Mouse (Mus musculus): Measurements from ENCODE around the gene Ankle1. TPM values are rescaled to one million over a fixed set of nuclear protein-coding genes. Genes with fewer than 3 reads are reported as not detected.
A peak's percentile ranks its signal among the peaks of the same experiment; 100 is the strongest.

Ankle1 gene
- polyA plus RNA-seq, 1 experiment from 2014 or later, result 11.0 TPM

DNA sequence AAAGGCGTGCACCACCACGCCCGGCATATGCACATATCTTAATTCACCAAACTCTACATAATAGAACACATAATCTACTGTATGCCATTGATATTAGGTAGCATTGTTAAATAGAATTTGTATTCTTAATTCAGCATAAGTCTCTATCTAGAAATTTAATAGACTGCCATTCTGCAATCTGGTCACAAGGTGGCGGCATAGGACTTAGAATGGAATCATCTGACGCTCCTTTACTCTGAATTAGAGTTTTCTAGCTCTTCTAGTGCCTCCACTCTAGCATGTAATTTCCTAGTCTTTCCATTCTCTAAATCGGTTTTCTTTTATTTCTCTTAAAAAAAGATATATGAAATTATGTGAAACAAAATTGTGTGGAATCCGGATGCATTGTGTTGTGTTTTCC lies 35.6 kb downstream of the Ankle1 start:
- 1% methylated on average over 7 of the region's 7 CpGs for WGBS
- Histone ChIP-seq H3K36me3 (no peaks in the 10 kb centered on the region), H3K9me3 (no peaks in the 10 kb centered on the region), H3K9ac (no peak overlapping the region), H3K4me1 (replicated peaks) (no peaks in the 10 kb centered on the region; the same call in 1 of the 2 replicates), H3K27me3 (peaks cover 5% of the 10 kb centered on the region; the same call in 1 of the 2 replicates), H3K27ac (replicated peaks) (no peak overlapping the region), H3K4me3 (no peak overlapping the region), H3K4me2 (no peak overlapping the region)
- peak; percentile 38; the same call in 1 of the 2 replicates for ATAC-seq (ENCODE audit: low FRiP score, low read depth)

DNA sequence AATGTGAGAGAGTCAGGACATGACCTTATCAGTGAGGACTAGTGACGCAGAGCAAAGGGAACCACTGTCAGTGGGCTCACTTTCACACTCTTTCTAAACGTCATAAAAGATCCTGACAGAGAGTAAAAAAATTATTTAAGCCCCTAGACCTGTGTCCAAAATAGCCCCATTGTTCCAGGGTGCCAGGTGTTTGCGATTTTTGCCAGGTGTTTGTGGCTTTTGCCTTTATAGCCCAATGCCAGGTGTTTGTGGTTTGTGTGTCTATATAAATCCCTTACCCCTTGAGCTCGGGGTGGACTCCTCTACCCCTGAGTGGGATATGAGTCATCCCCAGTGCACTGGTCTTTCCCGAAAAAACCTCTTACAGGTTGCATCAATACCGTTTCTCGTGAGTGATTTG lies 39.3 kb downstream of the Ankle1 start:
- no peaks in the 10 kb centered on the region for H3K36me3 ChIP-seq
- ATAC-seq (ENCODE audit: low FRiP score, low read depth), result no peak
- H3K4me2 ChIP-seq, result no peak overlapping the region
- H3K9ac ChIP-seq, result no peak overlapping the region
- H3K4me3 ChIP-seq, result no peak overlapping the region
- 0 out of 2 replicates have a peak, but pooled peaks cover 2% of the 10 kb centered on the region for H3K27me3 ChIP-seq
- no peaks in the 10 kb centered on the region; the same call in 1 of the 2 replicates for H3K4me1 ChIP-seq (replicated peaks)
- H3K27ac ChIP-seq (replicated peaks), result no peak overlapping the region
- WGBS, result 92% methylated on average over 7 of the region's 7 CpGs
- H3K9me3 ChIP-seq, result no peaks in the 10 kb centered on the region

DNA sequence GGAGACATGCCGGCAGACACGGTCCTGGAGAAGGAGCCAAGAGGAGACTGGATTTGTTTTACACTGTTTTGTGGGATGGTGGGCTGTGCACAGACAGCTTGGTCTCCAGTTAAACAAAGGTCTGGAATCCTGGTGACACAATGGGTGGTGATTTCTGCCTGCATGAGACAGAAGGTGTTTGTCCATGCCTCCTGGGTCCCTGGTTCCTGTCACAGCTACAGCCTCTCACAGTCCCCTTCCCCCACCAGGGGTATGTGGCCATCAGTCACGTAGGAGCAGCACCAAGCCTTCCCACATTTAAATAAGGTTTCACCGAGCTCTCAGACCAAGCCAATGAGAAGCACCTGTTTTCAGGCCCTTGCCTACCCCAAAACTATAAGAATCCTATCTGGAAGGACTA lies 45.5 kb downstream of the Ankle1 start:
- peaks cover 2% of the 10 kb centered on the region; the same call in 1 of the 2 replicates for H3K36me3 ChIP-seq
- no peaks in the 10 kb centered on the region for H3K27me3 ChIP-seq
- WGBS, result 63% methylated on average over 4 of the region's 4 CpGs
- no peaks in the 10 kb centered on the region for H3K4me1 ChIP-seq (replicated peaks)
- H3K4me2 ChIP-seq, result no peak overlapping the region
- H3K27ac ChIP-seq (replicated peaks), result no peak overlapping the region
- no peaks in the 10 kb centered on the region for H3K9me3 ChIP-seq
- ATAC-seq (ENCODE audit: low FRiP score, low read depth), result no peak
- no peak overlapping the region for H3K9ac ChIP-seq
- no peak overlapping the region for H3K4me3 ChIP-seq

DNA sequence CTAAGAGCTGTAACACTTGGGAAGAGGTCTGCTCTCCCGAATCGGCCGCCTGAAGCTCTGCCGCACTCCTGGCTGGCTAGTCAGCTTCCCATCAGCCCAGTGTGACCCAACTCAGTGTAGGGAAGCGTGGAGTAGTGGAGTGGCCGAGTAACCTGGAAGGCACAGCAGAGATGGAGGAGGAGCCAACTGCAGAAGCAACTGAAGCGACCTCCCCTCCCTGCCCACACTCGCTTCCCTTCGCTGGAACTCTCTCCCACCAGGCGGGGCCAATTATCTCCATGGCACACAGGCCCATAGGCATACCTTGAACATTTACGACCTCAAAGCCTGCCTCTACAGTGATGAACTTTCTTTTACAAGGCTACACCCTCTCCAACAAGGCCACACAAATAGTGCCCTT lies 46.0 kb downstream of the Ankle1 start:
- H3K27me3 ChIP-seq, result no peaks in the 10 kb centered on the region
- 55% methylated on average over 11 of the region's 11 CpGs for WGBS
- no peak overlapping the region for H3K4me2 ChIP-seq
- no peak for ATAC-seq (ENCODE audit: low FRiP score, low read depth)
- H3K27ac ChIP-seq (replicated peaks), result no peak overlapping the region
- H3K36me3 ChIP-seq, result peaks cover 6% of the 10 kb centered on the region; the same call in 1 of the 2 replicates
- no peak overlapping the region for H3K9ac ChIP-seq
- H3K4me1 ChIP-seq (replicated peaks), result no peaks in the 10 kb centered on the region
- H3K9me3 ChIP-seq, result no peaks in the 10 kb centered on the region
- no peak overlapping the region for H3K4me3 ChIP-seq

DNA sequence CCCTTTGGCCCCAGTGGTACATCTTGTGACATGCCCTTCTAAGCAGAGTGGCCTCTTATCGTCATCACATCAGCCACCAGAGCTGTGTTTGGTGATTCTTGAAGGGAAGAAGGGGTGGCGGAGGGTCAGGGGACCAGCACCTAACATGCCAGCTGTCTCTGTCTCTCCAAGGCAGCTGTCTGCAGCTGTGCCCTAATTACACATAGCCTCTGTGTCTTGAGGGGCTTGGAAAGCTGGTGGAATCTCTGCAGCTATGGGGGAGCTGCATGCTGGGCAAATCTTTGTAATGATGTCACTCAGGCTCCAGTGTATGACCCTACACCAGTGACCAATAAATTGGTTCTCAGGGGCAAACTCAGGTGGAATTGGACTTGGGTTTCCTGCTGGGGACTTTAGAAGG lies 46.9 kb downstream of the Ankle1 start:
- Histone ChIP-seq H3K27ac (replicated peaks) (no peak overlapping the region), H3K36me3 (peaks cover 15% of the 10 kb centered on the region), H3K4me2 (no peak overlapping the region), H3K4me3 (no peak overlapping the region), H3K27me3 (no peaks in the 10 kb centered on the region), H3K4me1 (replicated peaks) (no peaks in the 10 kb centered on the region), H3K9me3 (no peaks in the 10 kb centered on the region), H3K9ac (no peak overlapping the region)
- 81% methylated on average over 2 of the region's 2 CpGs for WGBS
- ATAC-seq (ENCODE audit: low FRiP score, low read depth), result no peak

DNA sequence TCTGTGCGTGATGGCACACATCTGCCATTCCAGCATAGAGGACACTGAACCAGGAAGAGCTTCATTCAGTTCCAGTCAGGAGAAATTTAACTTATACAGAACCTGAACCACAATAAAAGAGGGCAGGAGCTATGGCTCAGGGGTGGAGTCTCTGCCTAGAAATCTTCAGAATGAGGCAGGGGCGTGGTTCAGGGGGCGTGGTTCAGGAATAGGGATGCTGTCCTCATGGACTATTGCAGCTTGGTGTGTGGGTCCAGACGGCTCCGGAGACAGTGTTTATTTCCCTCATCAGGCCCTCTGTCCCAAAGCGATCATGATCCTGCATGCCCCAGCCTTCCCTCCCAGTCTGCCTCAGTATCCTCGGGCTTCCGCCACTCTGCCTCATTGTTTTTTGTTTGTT lies 48.9 kb downstream of the Ankle1 start:
- ATAC-seq (ENCODE audit: low FRiP score, low read depth), result no peak
- Histone ChIP-seq H3K9ac (no peak overlapping the region), H3K36me3 (peaks cover 32% of the 10 kb centered on the region), H3K9me3 (no peaks in the 10 kb centered on the region), H3K27ac (replicated peaks) (no peak overlapping the region), H3K27me3 (no peaks in the 10 kb centered on the region), H3K4me2 (no peak overlapping the region), H3K4me1 (replicated peaks) (no peaks in the 10 kb centered on the region; the same call in 1 of the 2 replicates), H3K4me3 (no peak overlapping the region)
- 92% methylated on average over 8 of the region's 8 CpGs for WGBS

DNA sequence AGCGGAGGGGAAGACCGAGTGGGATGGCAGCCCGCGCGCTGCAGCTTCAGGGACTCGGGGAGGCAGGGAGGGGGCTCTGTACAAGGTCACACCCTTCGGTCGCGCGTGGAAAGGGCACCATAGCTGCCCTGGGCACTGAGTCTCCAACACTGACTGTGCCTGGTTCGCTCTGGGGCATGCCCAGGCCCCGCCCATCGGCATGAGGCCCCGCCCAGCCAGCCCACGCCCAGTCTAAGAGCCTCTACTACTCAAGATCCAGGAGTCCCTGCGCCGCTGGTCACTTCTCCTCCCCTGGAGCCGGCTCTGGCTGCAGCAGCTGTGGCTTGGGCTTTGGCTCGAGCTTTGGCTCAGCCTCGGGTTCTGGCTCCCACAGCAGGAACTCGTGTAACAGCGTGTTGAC lies 51.1 kb downstream of the Ankle1 start:
- Histone ChIP-seq H3K4me1 (replicated peaks) (peaks cover 17% of the 10 kb centered on the region), H3K27ac (replicated peaks) (no peak overlapping the region), H3K27me3 (no peaks in the 10 kb centered on the region), H3K36me3 (peaks cover 46% of the 10 kb centered on the region), H3K9me3 (no peaks in the 10 kb centered on the region), H3K9ac (no peak overlapping the region), H3K4me3 (no peak overlapping the region), H3K4me2 (no peak overlapping the region)
- WGBS, result 49% methylated on average over 22 of the region's 22 CpGs
- ATAC-seq (ENCODE audit: low FRiP score, low read depth), result no peak

DNA sequence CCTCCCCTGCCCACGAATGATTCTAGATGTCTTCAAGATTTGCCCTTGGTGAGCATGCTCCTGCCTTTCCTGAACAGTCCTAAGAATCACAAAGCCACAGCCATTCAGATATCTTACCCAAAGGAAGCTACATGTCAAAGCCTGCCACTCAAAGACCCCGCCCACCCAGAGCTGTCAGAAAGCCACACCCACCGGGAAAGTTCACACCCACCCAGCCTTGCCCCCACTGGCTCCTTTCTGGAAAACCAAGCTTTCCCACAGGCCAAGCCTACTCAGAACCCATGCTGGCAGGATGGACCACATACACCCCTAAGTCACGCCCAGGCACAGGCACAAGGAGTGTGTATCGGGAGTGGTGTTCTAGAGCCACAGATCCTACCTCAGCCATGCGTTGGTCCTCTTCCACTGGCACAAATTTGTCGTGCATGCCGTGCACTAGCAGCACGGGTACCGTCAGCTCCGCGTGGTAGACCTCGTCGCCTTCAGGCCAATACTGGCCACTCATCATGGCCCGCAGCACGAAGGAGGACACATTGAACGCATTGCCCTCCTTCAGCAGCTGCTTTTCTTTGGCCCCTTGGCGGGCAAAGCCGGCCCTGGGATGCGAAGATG lies 52.0 kb downstream of the Ankle1 start:
- Histone ChIP-seq H3K4me2 (no peak overlapping the region), H3K9me3 (no peaks in the 10 kb centered on the region), H3K27ac (replicated peaks) (no peak overlapping the region), H3K4me1 (replicated peaks) (peaks cover 26% of the 10 kb centered on the region), H3K9ac (no peak overlapping the region), H3K4me3 (no peak overlapping the region), H3K27me3 (no peaks in the 10 kb centered on the region), H3K36me3 (peaks cover 46% of the 10 kb centered on the region)
- ATAC-seq (ENCODE audit: low FRiP score, low read depth), result no peak
- 85% methylated on average over 20 of the region's 20 CpGs for WGBS

Other genes with a start within 250 kb of the Ankle1 start
- gene Myo9b, start 133.3 kb upstream of the Ankle1 start, polyA plus RNA-seq (2015; fragmentation: Nextera tagmentation; extraction: Ambion mirVana), result 17.3 and 17.9 TPM in 2 replicates
- 62.6 and 64.5 TPM in 2 replicates for gene Haus8, start 133.1 kb upstream of the Ankle1 start, polyA plus RNA-seq (2015; fragmentation: Nextera tagmentation; extraction: Ambion mirVana)
- gene Use1, start 39.2 kb upstream of the Ankle1 start, polyA plus RNA-seq (2015; fragmentation: Nextera tagmentation; extraction: Ambion mirVana), result 113 TPM in 2 replicates
- 6.6 and 7.4 TPM in 2 replicates for gene Ocel1, start 34.7 kb upstream of the Ankle1 start, polyA plus RNA-seq (2015; fragmentation: Nextera tagmentation; extraction: Ambion mirVana)
- 29.3 and 31.4 TPM in 2 replicates for gene Nr2f6, start 24.1 kb upstream of the Ankle1 start, polyA plus RNA-seq (2015; fragmentation: Nextera tagmentation; extraction: Ambion mirVana)
- gene Ushbp1, start 10.2 kb upstream of the Ankle1 start, polyA plus RNA-seq (2015; fragmentation: Nextera tagmentation; extraction: Ambion mirVana), result 7.6 and 7.7 TPM in 2 replicates
- 96.4 and 99.4 TPM in 2 replicates for gene Babam1, start 9.1 kb upstream of the Ankle1 start, polyA plus RNA-seq (2015; fragmentation: Nextera tagmentation; extraction: Ambion mirVana)
- gene Abhd8, start 57.6 kb downstream of the Ankle1 start, polyA plus RNA-seq (2015; fragmentation: Nextera tagmentation; extraction: Ambion mirVana), result 183 and 195 TPM in 2 replicates
- gene Mrpl34, start 58.9 kb downstream of the Ankle1 start, polyA plus RNA-seq (2015; fragmentation: Nextera tagmentation; extraction: Ambion mirVana), result 172 and 189 TPM in 2 replicates
- 217 and 231 TPM in 2 replicates for gene Dda1, start 63.2 kb downstream of the Ankle1 start, polyA plus RNA-seq (2015; fragmentation: Nextera tagmentation; extraction: Ambion mirVana)
- 7.7 and 8.6 TPM in 2 replicates for gene Ano8, start 80.0 kb downstream of the Ankle1 start, polyA plus RNA-seq (2015; fragmentation: Nextera tagmentation; extraction: Ambion mirVana)
- gene Gtpbp3, start 82.1 kb downstream of the Ankle1 start, polyA plus RNA-seq (2015; fragmentation: Nextera tagmentation; extraction: Ambion mirVana), result 12.0 and 15.3 TPM in 2 replicates
- gene Plvap, start 105.7 kb downstream of the Ankle1 start, polyA plus RNA-seq (2015; fragmentation: Nextera tagmentation; extraction: Ambion mirVana), result 9.5 and 10.9 TPM in 2 replicates
- 0.31 and 0.41 TPM in 2 replicates for gene Ccdc194, start 119.7 kb downstream of the Ankle1 start, polyA plus RNA-seq (2015; fragmentation: Nextera tagmentation; extraction: Ambion mirVana)
- gene Bst2, start 131.4 kb downstream of the Ankle1 start, polyA plus RNA-seq (2015; fragmentation: Nextera tagmentation; extraction: Ambion mirVana), result 11.3 and 19.5 TPM in 2 replicates
- gene Mvb12a, start 136.9 kb downstream of the Ankle1 start, polyA plus RNA-seq (2015; fragmentation: Nextera tagmentation; extraction: Ambion mirVana), result 60.3 and 61.7 TPM in 2 replicates
- 0.21 and 0.38 TPM in 2 replicates for gene Tmem221, start 152.9 kb downstream of the Ankle1 start, polyA plus RNA-seq (2015; fragmentation: Nextera tagmentation; extraction: Ambion mirVana)
- gene Nxnl1, start 160.6 kb downstream of the Ankle1 start, polyA plus RNA-seq (2015; fragmentation: Nextera tagmentation; extraction: Ambion mirVana), result 0.06 and 0.08 TPM in 2 replicates
- 83.9 and 87.4 TPM in 2 replicates for gene Slc27a1, start 162.9 kb downstream of the Ankle1 start, polyA plus RNA-seq (2015; fragmentation: Nextera tagmentation; extraction: Ambion mirVana)
- 224 and 233 TPM in 2 replicates for gene Pgls, start 186.2 kb downstream of the Ankle1 start, polyA plus RNA-seq (2015; fragmentation: Nextera tagmentation; extraction: Ambion mirVana)
- 6.5 and 8.9 TPM in 2 replicates for gene Fam129c, start 191.6 kb downstream of the Ankle1 start, polyA plus RNA-seq (2015; fragmentation: Nextera tagmentation; extraction: Ambion mirVana)
- gene Colgalt1, start 205.0 kb downstream of the Ankle1 start, polyA plus RNA-seq (2015; fragmentation: Nextera tagmentation; extraction: Ambion mirVana), result 65.6 and 78.2 TPM in 2 replicates

Measured in hindbrain, embryonic 15.5 days (tissue).